Comparison of ENCODE assay signal across 26 mouse cellular contexts in genomic region chr1:166041501-166041900, GRCm38 (mm10). TPM values are rescaled to one million over a fixed set of nuclear protein-coding genes. Genes with fewer than 3 reads are reported as not detected.
DNase-seq lines count a peak whose midpoint lies in the region; ATAC-seq and TF ChIP-seq lines count a peak whose summit lies in the region.
"Had no signal": no experiment of that assay in that cellular context is flagged by ENCODE, and none has a peak within 500 bp of the region (broad histone marks: within the 10 kb centered on the region; RNA-seq: fewer than 3 reads in every experiment).

No protein-coding gene starts in this region.

- H3K27ac ChIP-seq in forebrain, embryonic 10.5 days = peak overlapping the region; percentile 36
- no peak overlapping the region for H3K27ac ChIP-seq in forebrain, embryonic 15.5 days (replicated peaks)
- H3K27ac ChIP-seq in midbrain, embryonic 15.5 days = 0 out of 2 replicates have a peak overlapping the region, but pooled peaks have one; percentile 9
- no peak overlapping the region for H3K27ac ChIP-seq in midbrain, postnatal 0 days (ENCODE audit: low read depth, low read length)
- peak overlapping the region; percentile 25; the same call in 1 of the 2 replicates for H3K27ac ChIP-seq in embryonic facial prominence, embryonic 10.5 days (replicated peaks)
- no peak overlapping the region for H3K27ac ChIP-seq in liver, postnatal 0 days (ENCODE audit: low read depth)
- H3K27ac ChIP-seq: embryonic facial prominence, embryonic 12.5 days; embryonic facial prominence, embryonic 15.5 days; forebrain, embryonic 12.5 days; gastrocnemius, adult 2 months; heart, embryonic 13.5 days; hindbrain, embryonic 14.5 days; hindbrain, postnatal 0 days had no signal

- ATAC-seq in forebrain, embryonic 15.5 days (replicated peaks) = no peak
- no peak for ATAC-seq in midbrain, embryonic 15.5 days (replicated peaks)
- no peak for ATAC-seq in midbrain, postnatal 0 days (ENCODE audit: low FRiP score)
- no peak for ATAC-seq in liver, postnatal 0 days
- ATAC-seq: forebrain, embryonic 16.5 days; hindbrain, postnatal 0 days; inflammation-experienced regulatory T-cells, adult 6 months had no signal

- H3K4me3 ChIP-seq in forebrain, embryonic 10.5 days = no peak overlapping the region
- no peak overlapping the region for H3K4me3 ChIP-seq in forebrain, embryonic 15.5 days
- H3K4me3 ChIP-seq in midbrain, embryonic 15.5 days = no peak overlapping the region
- H3K4me3 ChIP-seq in midbrain, postnatal 0 days (ENCODE audit: low read depth, low read length) = no peak overlapping the region
- H3K4me3 ChIP-seq in embryonic facial prominence, embryonic 10.5 days = no peak overlapping the region
- H3K4me3 ChIP-seq in liver, postnatal 0 days (ENCODE audit: low read depth, low read length) = no peak overlapping the region
- H3K4me3 ChIP-seq: embryonic facial prominence, embryonic 12.5 days; embryonic facial prominence, embryonic 15.5 days; forebrain, embryonic 12.5 days; gastrocnemius, adult 2 months; heart, embryonic 13.5 days had no signal

- H3K9me3 ChIP-seq in forebrain, embryonic 10.5 days = no peaks in the 10 kb centered on the region
- H3K9me3 ChIP-seq in forebrain, embryonic 15.5 days = no peaks in the 10 kb centered on the region
- H3K9me3 ChIP-seq in midbrain, embryonic 15.5 days = no peaks in the 10 kb centered on the region
- H3K9me3 ChIP-seq in midbrain, postnatal 0 days (ENCODE audit: low read length) = no peaks in the 10 kb centered on the region
- H3K9me3 ChIP-seq in embryonic facial prominence, embryonic 10.5 days = no peaks in the 10 kb centered on the region
- H3K9me3 ChIP-seq in liver, postnatal 0 days (ENCODE audit: low read length) = no peaks in the 10 kb centered on the region
- H3K9me3 ChIP-seq: embryonic facial prominence, embryonic 12.5 days; embryonic facial prominence, embryonic 15.5 days; forebrain, embryonic 12.5 days; heart, embryonic 13.5 days had no signal

- DNase-seq in forebrain, embryonic 10.5 days (ENCODE audit: extremely low spot score, low spot score) = no peak
- DNase-seq in midbrain, postnatal 0 days (ENCODE audit: low spot score) = no peak
- DNase-seq in embryonic facial prominence, embryonic 10.5 days (ENCODE audit: low spot score) = no peak
- no peak for DNase-seq in left cerebral cortex, adult 9 months (ENCODE audit: low spot score in 2 of 2)
- no peak for DNase-seq in right cerebral cortex, postnatal 4 days
- DNase-seq in liver, postnatal 0 days = no peak
- DNase-seq: adrenal gland, postnatal 10 days; adrenal gland, postnatal 36 days; B cell, adult 2 months; cerebellum, adult 18-20 months; cerebellum, adult 9-10 months; cerebellum, postnatal 14 days; gastrocnemius, adult 2 months; gastrocnemius, postnatal 14 days; heart, postnatal 14 days; heart, postnatal 4 days had no signal

- 43% methylated on average over 1 of the region's 1 CpGs for WGBS in forebrain, embryonic 10.5 days
- 43% methylated on average over 1 of the region's 1 CpGs for WGBS in forebrain, embryonic 15.5 days
- 41% methylated on average over 1 of the region's 1 CpGs for WGBS in midbrain, embryonic 15.5 days
- WGBS in midbrain, postnatal 0 days = 38% methylated on average over 1 of the region's 1 CpGs
- WGBS in embryonic facial prominence, embryonic 10.5 days = 44% methylated on average over 1 of the region's 1 CpGs
- 73% methylated on average over 1 of the region's 1 CpGs for WGBS in liver, postnatal 0 days (ENCODE audit: insufficient replicate concordance)

- H3K4me2 ChIP-seq in forebrain, embryonic 15.5 days (replicated peaks) = no peak overlapping the region
- H3K4me2 ChIP-seq in midbrain, embryonic 15.5 days = no peak overlapping the region
- no peak overlapping the region for H3K4me2 ChIP-seq in midbrain, postnatal 0 days (ENCODE audit: low read depth, low read length, poor library complexity, severe bottlenecking)
- H3K4me2 ChIP-seq in liver, postnatal 0 days (ENCODE audit: low read depth, low read length) = no peak overlapping the region
- H3K4me2 ChIP-seq: embryonic facial prominence, embryonic 12.5 days; embryonic facial prominence, embryonic 15.5 days; forebrain, embryonic 12.5 days; heart, embryonic 13.5 days; hindbrain, embryonic 14.5 days had no signal

- peaks cover 54% of the 10 kb centered on the region for H3K4me1 ChIP-seq in forebrain, embryonic 10.5 days
- H3K4me1 ChIP-seq in forebrain, embryonic 15.5 days = no peaks in the 10 kb centered on the region
- peaks cover 10% of the 10 kb centered on the region; the same call in 1 of the 2 replicates for H3K4me1 ChIP-seq in midbrain, embryonic 15.5 days
- H3K4me1 ChIP-seq in midbrain, postnatal 0 days (ENCODE audit: insufficient read depth, low read length) = 0 out of 2 replicates have a peak, but pooled peaks cover 3% of the 10 kb centered on the region
- H3K4me1 ChIP-seq in embryonic facial prominence, embryonic 10.5 days = peaks cover 42% of the 10 kb centered on the region
- no peaks in the 10 kb centered on the region for H3K4me1 ChIP-seq in liver, postnatal 0 days (ENCODE audit: insufficient read depth)

- no peak for TF ChIP-seq CTCF in midbrain, postnatal 0 days (IDR thresholded peaks at IDR 0.05)
- TF ChIP-seq CTCF in liver, postnatal 0 days (IDR thresholded peaks at IDR 0.05; ENCODE audit: low read depth) = no peak

- H3K36me3 ChIP-seq in forebrain, embryonic 10.5 days (replicated peaks) = no peaks in the 10 kb centered on the region
- H3K36me3 ChIP-seq in forebrain, embryonic 15.5 days = no peaks in the 10 kb centered on the region
- no peaks in the 10 kb centered on the region for H3K36me3 ChIP-seq in midbrain, embryonic 15.5 days (replicated peaks)
- H3K36me3 ChIP-seq in midbrain, postnatal 0 days (ENCODE audit: insufficient read depth, low read length) = no peaks in the 10 kb centered on the region
- H3K36me3 ChIP-seq in embryonic facial prominence, embryonic 10.5 days (replicated peaks) = no peaks in the 10 kb centered on the region
- H3K36me3 ChIP-seq in liver, postnatal 0 days (replicated peaks; ENCODE audit: insufficient read depth, low read length) = no peaks in the 10 kb centered on the region
- H3K36me3 ChIP-seq: embryonic facial prominence, embryonic 12.5 days; embryonic facial prominence, embryonic 15.5 days; forebrain, embryonic 12.5 days; heart, embryonic 13.5 days had no signal

- H3K9ac ChIP-seq in forebrain, embryonic 15.5 days (replicated peaks) = no peak overlapping the region
- H3K9ac ChIP-seq in midbrain, embryonic 15.5 days = no peak overlapping the region
- H3K9ac ChIP-seq in midbrain, postnatal 0 days (replicated peaks; ENCODE audit: low read length, poor library complexity, severe bottlenecking) = no peak overlapping the region
- H3K9ac ChIP-seq in liver, postnatal 0 days (replicated peaks) = no peak overlapping the region
- H3K9ac ChIP-seq: embryonic facial prominence, embryonic 12.5 days; embryonic facial prominence, embryonic 15.5 days; forebrain, embryonic 12.5 days; heart, embryonic 13.5 days; hindbrain, embryonic 14.5 days had no signal

- TF ChIP-seq EP300 in liver, postnatal 0 days (IDR thresholded peaks at IDR 0.05; ENCODE audit: low read depth) = no peak

- peaks cover 17% of the 10 kb centered on the region for H3K27me3 ChIP-seq in forebrain, embryonic 10.5 days (ENCODE audit: poor library complexity, severe bottlenecking)
- peaks cover 2% of the 10 kb centered on the region; the same call in 1 of the 2 replicates for H3K27me3 ChIP-seq in forebrain, embryonic 15.5 days
- H3K27me3 ChIP-seq in midbrain, embryonic 15.5 days (replicated peaks) = peaks cover 3% of the 10 kb centered on the region; the same call in 1 of the 2 replicates
- 0 out of 2 replicates have a peak, but pooled peaks cover 2% of the 10 kb centered on the region for H3K27me3 ChIP-seq in midbrain, postnatal 0 days (ENCODE audit: insufficient read depth, low read length)
- H3K27me3 ChIP-seq in embryonic facial prominence, embryonic 10.5 days (replicated peaks; ENCODE audit: low read depth, poor library complexity, severe bottlenecking) = peaks cover 7% of the 10 kb centered on the region
- H3K27me3 ChIP-seq in liver, postnatal 0 days (ENCODE audit: insufficient read depth, low read length) = no peaks in the 10 kb centered on the region

RNA-seq across cellular contexts. Expression of gene Pou2f1, which starts 39.0 kb away (rescaled TPM):
- polyA plus RNA-seq in forebrain, embryonic 10.5 days (2016; fragmentation: Nextera tagmentation; extraction: Ambion mirVana) = 23.6 and 25.4 TPM in 2 replicates
- polyA plus RNA-seq in forebrain, embryonic 15.5 days (2015; fragmentation: Nextera tagmentation; extraction: Ambion mirVana) = 21.9 and 22.8 TPM in 2 replicates
- 25.6 and 30.1 TPM in 2 replicates for polyA plus RNA-seq in midbrain, embryonic 15.5 days (2015; fragmentation: Nextera tagmentation; extraction: Ambion mirVana)
- 26.8 and 27.2 TPM in 2 replicates for total RNA-seq in midbrain, postnatal 0 days (2014; rRNA removed)
- 17.3 and 21.5 TPM in 2 replicates for polyA plus RNA-seq in midbrain, postnatal 0 days (2015; fragmentation: Nextera tagmentation; extraction: Ambion mirVana)
- 27.0 and 28.1 TPM in 2 replicates for polyA plus RNA-seq in embryonic facial prominence, embryonic 10.5 days (2016; fragmentation: Nextera tagmentation; extraction: Ambion mirVana)
- polyA plus RNA-seq in liver, postnatal 0 days (2015; fragmentation: Nextera tagmentation; extraction: Ambion mirVana) = 3.3 and 3.4 TPM in 2 replicates

Comparison
In these comparisons a context has a peak if more than half of its experiments do, and no peak if none do; other contexts are left out.
1. H3K27ac ChIP-seq: peak in forebrain, embryonic 10.5 days (single experiment), midbrain, embryonic 15.5 days (single experiment) and embryonic facial prominence, embryonic 10.5 days (single experiment); none in forebrain, embryonic 15.5 days (single experiment), midbrain, postnatal 0 days (single experiment) and liver, postnatal 0 days (single experiment).